Mouse (Mus musculus) cerebellum, postnatal 4 days (tissue): ENCODE data around the gene Marveld3.

ENCODE experiments used
- DNase-seq, 2 experiments: peaks; one replicate each; pipeline ENCODE4 v3.0.0; 2022; ENCODE audit warnings: low spot score in 2 of 2, mixed read lengths in 1 of 2

Marveld3 gene

DNA sequence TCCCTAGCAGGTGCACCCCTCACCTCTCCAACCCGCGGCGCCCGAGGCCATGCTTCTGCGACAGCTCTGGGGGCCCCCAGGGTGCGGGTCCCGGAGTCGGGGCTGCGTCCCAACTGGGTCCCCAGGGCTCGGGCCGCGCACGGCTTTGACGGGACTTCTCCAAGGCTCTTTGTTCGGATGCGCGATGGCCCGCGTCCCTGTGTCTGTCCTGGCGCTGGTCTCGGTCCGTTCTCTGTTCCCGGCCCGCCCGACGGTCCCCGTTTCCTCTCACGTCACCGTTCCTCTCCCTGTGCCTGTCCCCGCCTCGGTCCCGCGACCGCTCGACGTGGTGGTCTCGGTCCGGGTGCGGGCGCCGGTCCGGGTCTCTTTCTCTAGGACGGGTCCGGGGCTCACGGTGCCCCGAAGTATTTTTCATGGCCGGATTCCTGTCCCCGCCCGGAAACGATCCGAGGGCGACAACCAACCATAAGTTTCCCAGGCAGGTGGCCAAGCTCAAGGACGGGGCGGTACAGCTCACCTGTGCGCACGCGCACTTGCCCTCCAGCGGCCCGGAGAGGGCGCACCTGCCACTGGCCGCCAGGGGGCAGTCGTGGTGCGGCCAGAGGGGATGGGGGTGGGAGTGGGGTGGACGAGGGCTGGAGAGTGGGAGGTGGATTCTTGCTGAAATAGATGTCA, at the start of gene Marveld3:
Gene Marveld3 (minus strand): TSS at position 511 of the 675 bp plus-strand sequence.
- peak in 1 of 2 experiments; percentile 59 for DNase-seq

DNA sequence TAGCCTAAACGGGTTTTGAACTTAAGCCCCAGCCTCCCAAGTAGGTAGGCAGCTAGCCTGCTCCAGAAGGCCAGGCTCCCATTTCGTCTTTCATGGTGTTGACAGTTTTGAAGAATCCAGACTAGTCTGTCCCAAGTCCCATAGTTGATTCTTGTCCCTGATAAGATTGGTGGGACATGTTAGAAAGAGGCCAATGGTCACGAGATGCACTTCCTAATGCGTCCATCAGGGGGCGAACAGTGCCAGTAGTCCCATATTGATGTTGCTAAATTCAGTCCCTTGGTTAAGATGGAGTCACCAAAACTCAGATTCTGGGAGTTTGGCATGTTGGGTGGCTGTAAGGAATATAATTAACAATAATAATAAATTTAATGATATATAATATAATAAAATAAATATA, 48.9 kb upstream of the Marveld3 start:
- DNase-seq, result peak in 1 of 2 experiments; percentile 59

GRCm38 (mm10) chr8:110008995-110009446, 47.0 kb upstream of the Marveld3 start:
- DNase-seq, result no peak

- no peak for DNase-seq
Observed at GRCm38 (mm10) chr8:110008228-110008994, 46.4 kb upstream of the Marveld3 start.

- no peak for DNase-seq
Observed at GRCm38 (mm10) chr8:110006312-110007023, 44.5 kb upstream of the Marveld3 start.

DNA sequence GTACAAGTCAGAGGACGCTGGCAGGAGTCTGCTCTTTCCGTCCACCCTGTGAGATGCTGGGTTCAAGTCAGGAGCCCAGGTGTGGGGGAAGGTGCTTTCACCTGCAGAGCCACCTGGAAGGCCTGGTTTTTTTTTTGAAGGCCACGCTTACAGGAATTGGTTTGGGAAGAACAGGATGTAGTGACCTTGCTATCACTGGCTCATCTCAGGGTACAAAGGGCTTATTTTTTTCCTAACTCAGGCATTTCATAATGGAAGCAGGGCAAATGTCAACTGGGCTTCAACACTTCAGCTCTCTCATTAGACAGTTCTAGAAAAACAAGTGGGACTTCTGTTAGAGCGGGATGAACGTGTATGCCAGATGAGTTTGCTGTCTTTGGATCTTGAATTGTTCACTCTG, 42.3 kb upstream of the Marveld3 start:
- DNase-seq, result no peak

DNA sequence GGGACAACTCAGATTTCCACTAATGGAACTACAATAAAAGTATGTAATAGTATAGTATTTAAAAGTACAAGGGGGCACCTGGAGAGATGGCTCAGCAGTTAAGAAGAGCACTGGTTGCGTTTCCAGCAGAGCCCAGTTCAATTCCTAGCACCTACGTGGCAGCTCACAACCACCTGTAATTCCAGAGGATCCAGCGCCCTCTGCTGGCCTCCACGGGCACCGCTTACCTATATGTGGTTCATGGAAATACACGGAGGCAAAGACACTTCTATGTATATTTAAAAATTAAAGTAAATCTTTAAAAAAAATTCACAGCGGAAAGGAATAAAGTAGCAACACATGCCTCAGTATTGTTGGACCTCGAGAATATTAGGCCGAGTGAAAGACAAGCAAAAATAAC, 41.0 kb upstream of the Marveld3 start:
- DNase-seq, result peak in 1 of 2 experiments; percentile 31

DNA sequence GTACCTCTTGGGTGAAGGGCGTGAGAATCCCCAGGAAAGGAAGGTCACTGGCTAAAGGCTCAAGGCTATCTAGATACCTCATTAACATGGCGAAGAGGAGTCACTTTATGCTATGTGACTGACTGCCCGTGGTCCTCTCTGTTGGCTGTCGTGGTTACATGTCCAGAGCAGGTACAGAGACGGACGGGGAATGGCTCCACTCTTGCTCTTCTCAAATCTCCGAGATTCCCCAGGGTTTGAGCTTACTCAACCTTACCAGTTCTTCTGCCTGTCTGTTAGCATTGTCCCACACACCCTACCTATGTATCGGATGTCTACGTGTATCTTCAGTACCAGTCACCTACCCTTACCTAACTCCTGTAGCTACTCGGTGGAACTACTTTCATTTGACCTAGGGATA, 38.0 kb upstream of the Marveld3 start:
- DNase-seq, result no peak

DNA sequence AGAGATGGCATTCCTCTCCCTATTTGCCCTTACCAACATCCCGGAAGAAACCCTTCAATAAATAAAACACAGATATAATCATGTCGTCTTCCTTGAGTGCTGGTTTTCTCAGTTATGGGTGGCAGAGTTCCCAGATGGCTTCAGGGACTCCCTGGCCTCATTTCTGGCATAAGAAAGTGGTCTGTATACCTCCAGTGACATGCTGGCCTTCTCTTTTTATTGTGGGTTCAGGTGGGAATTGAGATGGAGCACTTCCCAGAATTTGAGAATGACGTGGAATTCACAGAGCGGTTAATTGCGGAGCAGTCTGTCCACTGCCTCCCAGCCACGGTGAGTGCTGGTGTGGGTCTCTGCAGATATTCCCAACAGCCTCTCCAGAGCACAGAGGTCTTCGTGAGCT, 36.1 kb upstream of the Marveld3 start:
- no peak for DNase-seq

DNA sequence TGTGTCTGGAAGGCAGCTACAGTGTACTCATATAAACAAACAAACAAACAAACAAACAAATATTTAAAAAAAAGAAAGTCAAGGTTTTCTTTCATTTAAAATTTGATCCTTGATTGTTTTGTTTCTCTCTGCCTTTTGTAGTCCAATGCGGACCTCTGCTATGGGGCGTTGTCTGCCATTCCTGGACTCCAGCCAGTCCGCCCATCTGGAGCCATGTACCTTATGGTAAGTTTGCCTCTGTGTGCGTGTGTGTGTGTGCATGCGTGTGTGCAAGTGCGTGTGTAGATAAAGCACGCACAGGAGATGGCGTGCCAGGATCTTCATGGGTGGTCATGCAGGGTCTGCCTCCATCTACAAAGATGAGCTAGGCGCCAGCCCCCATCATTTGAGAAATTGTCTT, 35.4 kb upstream of the Marveld3 start:
- DNase-seq, result no peak

DNA sequence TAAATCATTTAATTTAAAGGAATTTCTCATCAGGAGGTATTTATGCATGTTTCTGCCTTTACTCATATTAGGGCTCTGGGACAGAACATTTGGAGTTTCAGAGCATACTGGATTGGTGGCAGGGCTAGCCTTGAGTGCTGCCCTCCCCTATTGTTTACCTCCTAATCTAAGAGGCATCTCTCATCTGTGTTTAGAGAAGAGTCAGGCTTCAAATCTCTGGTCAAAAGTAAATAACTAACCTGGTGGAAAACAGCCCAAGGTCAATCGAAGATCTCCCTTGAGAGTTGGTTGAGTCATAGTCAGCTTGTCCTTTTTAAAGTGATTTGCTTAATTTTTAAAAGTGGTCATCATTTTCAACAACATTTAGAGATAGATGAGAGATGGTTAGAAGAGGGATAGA, 30.9 kb upstream of the Marveld3 start:
- no peak for DNase-seq

DNA sequence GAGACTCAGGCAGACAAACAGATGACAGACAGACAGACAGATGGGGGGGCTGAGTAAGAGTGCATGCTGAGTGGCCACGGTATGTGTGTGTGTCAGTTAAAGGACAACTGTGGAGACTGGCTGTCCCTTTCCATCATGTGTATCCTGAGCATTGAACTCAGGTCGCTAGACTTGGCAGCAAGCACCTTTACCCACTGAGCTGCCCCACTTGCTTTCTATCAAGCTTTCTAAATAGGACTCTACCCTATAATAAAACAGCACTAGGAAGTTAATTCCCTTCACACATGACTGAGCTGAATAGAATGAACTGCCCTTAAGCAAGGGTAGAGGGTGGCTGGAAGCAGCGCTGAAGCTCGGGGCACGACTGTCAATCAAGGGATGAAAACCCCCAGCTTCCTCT, 30.2 kb upstream of the Marveld3 start:
- no peak for DNase-seq

DNA sequence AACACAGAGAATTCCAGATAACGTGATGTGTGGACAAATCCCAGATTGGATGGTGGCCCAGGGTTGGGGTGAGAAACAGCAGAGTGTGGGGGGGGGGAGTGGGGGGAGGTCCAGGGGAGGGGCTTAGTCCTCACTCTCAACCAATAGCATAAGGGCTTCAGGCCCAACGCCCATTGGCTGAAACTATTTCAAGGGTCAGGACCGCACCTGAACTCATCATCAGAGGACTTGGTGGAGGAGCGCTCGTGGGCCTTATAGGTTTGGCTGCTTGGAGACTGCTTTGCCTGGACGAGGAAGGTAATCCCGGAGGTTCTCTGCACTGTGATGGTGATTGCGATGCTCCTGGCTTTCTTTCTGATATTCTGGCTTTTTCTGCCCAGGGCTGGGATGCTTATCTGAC, 28.2 kb upstream of the Marveld3 start, which contains the start of gene Tat:
Gene Tat (plus strand): TSS at position 214 of the 400 bp plus-strand sequence.
- DNase-seq, result no peak

- no peak for DNase-seq
Observed at GRCm38 (mm10) chr8:109989151-109989550, 27.1 kb upstream of the Marveld3 start.

DNA sequence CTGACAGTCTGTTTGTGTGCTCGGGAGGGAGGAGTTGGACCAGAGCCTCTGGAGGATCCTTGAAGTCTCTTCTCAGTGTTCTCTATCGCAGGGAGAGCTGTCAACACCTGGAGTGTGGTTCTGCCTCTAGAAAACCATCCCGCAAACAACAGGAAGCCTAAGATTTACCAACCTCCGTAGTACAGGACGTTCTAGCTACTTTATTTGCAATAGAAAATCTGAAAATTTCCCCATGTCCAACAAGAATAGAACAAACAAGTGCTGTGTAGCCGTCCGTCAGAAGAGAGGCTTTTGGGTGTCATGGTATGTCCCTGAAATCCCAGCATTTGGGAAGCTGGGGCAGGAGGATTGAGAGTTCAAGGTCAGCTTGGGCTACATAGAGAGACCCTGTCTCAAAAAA, 25.8 kb upstream of the Marveld3 start:
- no peak for DNase-seq

DNA sequence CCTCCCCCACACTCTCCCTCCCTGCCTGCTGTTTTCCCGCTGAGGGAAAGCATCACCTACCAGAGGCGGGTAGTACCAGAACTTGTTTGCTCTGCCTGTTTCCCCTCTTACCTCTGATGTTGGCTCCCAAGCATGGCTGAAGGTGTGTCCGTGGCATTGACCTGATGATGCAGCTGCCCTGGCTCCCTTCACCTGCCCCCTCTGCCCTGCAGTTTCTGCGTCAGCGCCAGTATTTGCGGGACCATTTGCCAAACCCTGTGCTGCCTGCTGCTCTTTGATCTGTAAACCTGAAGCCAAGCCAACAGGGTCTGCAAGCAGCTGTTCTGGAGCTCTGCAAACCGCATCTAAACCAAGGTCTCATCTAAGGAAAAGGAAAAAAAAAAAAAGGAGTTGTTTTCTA, 24.4 kb upstream of the Marveld3 start:
- peak in 1 of 2 experiments; percentile 40 for DNase-seq

- no peak for DNase-seq
Observed at GRCm38 (mm10) chr8:109983944-109984343, 21.9 kb upstream of the Marveld3 start.

DNA sequence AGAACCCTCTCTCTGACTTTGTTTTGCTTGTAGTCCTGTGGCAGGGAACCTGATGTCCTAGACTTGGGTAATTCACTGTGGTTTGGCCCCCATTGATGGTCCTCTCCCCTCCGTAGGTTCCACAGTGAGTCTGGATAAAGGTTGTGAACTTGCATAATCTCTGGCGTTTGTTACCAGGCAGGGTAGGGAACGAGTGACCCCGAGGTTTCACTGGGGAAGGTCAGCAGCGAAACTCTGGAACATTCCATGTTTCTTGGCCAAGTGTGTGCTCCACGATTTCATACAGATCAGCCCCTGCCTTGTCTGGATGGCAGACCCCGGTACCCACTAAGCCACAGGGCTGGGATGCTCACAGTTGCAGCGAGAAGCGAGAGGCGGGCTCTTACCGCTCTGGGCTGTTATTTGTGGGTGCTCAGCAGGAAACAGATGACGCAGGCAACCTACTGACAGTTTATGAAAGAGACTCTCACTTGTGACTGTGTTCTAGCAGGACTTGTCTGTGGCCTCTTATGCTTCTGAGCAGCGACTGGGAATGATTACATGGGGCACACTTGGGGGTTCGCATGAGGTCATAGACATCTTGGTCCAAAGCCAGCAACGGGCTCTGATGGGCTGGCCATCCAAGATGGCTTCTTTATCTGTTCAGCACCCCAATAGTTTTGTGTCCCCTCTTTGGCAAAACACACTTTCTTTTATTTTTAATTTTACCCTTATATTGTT, 20.5 kb upstream of the Marveld3 start:
- DNase-seq, result no peak

DNA sequence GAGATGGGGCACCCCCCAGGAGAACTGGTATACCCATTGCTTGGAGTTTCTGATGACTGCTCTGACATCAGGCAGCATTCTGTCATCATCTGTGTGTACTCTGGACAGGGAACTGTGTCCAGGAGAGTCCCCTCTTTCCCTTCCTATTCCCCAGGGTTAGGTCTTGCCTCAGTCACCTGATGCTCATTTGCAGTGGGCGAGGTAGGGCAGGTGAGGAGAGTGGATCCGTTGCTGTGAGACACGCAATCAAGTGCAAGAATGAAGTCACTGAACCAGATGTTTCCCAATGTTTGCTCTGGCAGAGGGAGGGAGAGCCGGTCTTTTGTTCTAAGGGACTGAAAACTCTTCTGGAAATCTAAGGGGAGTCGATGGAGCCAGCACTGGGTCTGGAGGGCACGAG, 17.3 kb upstream of the Marveld3 start:
- no peak for DNase-seq

DNA sequence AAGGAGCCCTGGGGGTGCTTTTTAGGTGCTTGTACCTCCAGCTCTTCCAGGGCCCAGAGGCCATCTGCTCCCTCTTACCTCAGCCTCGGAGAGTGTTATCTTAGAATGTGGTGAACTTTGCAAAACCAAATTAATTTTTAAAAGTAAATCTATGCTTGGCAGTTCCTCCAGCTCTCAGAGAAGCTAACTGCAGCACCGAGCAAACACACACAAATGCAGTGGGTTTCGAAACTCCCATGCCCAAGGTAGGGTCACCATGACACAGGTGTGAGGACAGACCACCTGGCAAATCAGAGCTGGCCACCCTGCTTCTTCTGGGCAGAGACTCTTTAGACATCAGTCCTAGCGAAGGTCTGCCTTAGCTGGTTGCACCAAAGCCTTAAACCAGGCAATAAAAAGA, 10.9 kb upstream of the Marveld3 start:
- DNase-seq, result no peak

DNA sequence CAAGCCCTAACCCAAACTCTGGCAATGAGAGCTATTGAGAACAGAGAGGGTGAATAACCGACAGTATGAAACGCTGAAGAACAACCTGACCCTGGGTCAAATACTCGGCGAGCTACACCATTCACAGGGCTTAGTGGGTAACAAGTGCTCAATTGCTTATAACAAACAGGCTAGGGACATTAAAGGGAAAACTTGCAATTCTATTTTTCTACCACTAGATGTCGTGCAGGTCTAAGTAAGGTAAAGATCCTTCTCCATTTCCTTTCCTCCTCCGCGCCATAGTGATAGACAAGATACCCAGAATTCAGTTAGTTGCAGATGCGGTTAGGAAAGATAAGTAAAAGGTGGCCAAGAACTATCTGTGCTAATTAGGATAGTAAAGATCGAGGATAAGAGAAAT, 8.3 kb upstream of the Marveld3 start:
- DNase-seq, result no peak

DNA sequence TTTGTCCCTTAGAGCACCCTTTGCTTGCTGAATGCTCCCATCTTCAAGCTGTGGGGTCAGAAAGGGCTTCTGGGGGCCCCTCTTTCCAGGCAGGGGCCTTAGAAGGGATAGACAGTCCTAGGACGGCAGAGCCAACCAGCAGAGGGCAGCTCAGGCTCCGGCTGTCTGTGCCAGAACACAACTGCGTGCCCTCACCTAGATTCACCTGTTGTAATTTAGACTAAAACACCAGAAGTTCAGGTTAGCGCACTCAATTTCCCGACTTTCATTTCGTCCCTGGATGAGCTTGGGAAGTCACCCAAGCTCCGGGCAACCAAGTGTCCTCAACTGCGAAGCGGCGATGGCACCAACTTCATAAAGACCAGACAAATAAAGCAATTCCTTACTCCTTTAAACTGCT, 6.8 kb upstream of the Marveld3 start:
- DNase-seq, result no peak
